8 mouse cellular contexts compared by ENCODE assay signal in the genomic region with DNA sequence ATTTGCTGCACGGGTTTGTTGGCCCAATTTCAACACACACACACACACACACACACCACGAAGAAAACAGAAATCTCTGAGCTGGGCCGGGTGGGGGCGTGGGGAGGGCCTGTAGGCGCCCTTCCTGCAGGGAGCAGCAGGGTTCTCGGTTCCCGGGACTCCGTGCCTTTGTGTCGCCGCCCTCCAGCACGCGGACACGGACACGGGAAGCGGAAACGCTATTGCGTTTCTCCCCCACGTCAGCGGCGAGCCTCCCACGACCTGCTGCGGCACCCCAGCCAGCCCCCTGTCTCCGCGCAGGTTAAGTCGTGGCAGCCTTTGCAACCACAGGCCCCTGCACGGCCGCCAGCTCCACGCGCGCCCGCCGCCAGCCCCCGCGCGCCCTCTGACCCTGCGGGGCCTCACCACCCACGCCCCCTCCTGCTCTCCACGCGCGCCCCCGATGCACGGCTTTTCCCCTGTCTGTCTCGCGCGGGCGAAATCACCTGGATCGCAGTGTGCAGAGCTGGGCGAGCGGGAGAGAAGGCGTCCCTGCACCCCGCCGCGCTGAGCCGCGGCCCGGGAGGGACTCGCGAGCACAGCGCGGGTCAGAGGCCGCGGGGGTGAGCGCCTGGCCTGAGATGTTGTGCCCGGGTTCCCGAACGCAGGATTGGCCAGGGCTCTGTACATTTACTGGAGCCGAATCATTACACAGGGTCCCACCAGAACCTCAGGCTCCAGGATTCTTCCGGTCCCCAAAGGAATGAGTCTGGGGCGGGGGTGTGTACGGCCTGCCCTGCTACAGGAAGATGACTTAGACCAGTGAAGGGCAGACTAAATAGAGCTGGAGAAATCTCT. TPM values are rescaled to one million over a fixed set of nuclear protein-coding genes. Genes with fewer than 3 reads are reported as not detected.
A peak's percentile ranks its signal among the peaks of the same experiment; 100 is the strongest.
DNase-seq lines count a peak whose midpoint lies in the region; ATAC-seq and TF ChIP-seq lines count a peak whose summit lies in the region.

A gene (minus strand): TSS at position 729 of the 837 bp plus-strand sequence.

- DNase-seq in MEL (ENCODE audit: low read depth, low spot score), result peak; percentile 63
- peak; percentile 75 to 76 for DNase-seq in cerebellum, adult 2 months
- peak; percentile 64 for DNase-seq in hindbrain, embryonic 10.5 days (ENCODE audit: low spot score)
- DNase-seq in layer of hippocampus, adult 9-11 months, result peak; percentile 74
- DNase-seq in thymus, adult 2 months, result peak; percentile 75

- no peak for TF ChIP-seq CTCF in MEL (IDR thresholded peaks at IDR 0.05 in 2 of 3, conservative IDR thresholded peaks at IDR 0.05 in 1 of 3; ENCODE audit: control insufficient read depth in 1 of 3, insufficient read depth in 1 of 3, low read depth in 2 of 3, low read length in 3 of 3, poor library complexity in 1 of 3, severe bottlenecking in 1 of 3)
- no peak for TF ChIP-seq CTCF in cerebellum, adult 2 months (IDR thresholded peaks at IDR 0.05; ENCODE audit: borderline replicate concordance, insufficient read depth, low read depth, low read length)
- TF ChIP-seq CTCF in olfactory bulb, adult 2 months (IDR thresholded peaks at IDR 0.05; ENCODE audit: insufficient read depth, low read depth, low read length), result no peak
- no peak for TF ChIP-seq CTCF in thymus, adult 2 months (IDR thresholded peaks at IDR 0.05; ENCODE audit: borderline replicate concordance, control insufficient read depth, extremely low read depth, insufficient read depth, low read length, poor library complexity)

- peaks cover 3 to 20% of the 10 kb centered on the region in 2 experiments; a peak in 3 of 4 replicates for H3K4me1 ChIP-seq in MEL (ENCODE audit: control insufficient read depth in 1 of 2, insufficient read depth in 2 of 2, low read length in 2 of 2)
- H3K4me1 ChIP-seq in cerebellum, adult 2 months (ENCODE audit: control insufficient read depth, insufficient read depth, low read length), result no peaks in the 10 kb centered on the region
- peaks cover 22% of the 10 kb centered on the region for H3K4me1 ChIP-seq in hindbrain, embryonic 10.5 days (replicated peaks)
- peaks cover 7% of the 10 kb centered on the region for H3K4me1 ChIP-seq in lung, embryonic 16.5 days (replicated peaks; ENCODE audit: control insufficient read depth, insufficient read depth, low read length)
- peaks cover 3% of the 10 kb centered on the region for H3K4me1 ChIP-seq in olfactory bulb, adult 2 months (ENCODE audit: control insufficient read depth, insufficient read depth, low read length)
- peaks cover 11% of the 10 kb centered on the region for H3K4me1 ChIP-seq in thymus, adult 2 months (replicated peaks; ENCODE audit: control insufficient read depth, insufficient read depth, low read length)

- no peak within 1 kb of the TSS for H3K27ac ChIP-seq in MEL (ENCODE audit: control insufficient read depth, low read depth, low read length)
- H3K27ac ChIP-seq in cerebellum, adult 2 months (ENCODE audit: insufficient read depth, low read length), result peak within 1 kb of the TSS; percentile 68
- H3K27ac ChIP-seq in hindbrain, embryonic 10.5 days, result peak within 1 kb of the TSS; percentile 98
- peak within 1 kb of the TSS; percentile 94 for H3K27ac ChIP-seq in lung, embryonic 16.5 days (ENCODE audit: low read length)
- H3K27ac ChIP-seq in olfactory bulb, adult 2 months (ENCODE audit: insufficient read depth, low read depth, low read length), result peak within 1 kb of the TSS; percentile 82
- H3K27ac ChIP-seq in thymus, adult 2 months (ENCODE audit: control insufficient read depth, insufficient read depth, low read length), result peak within 1 kb of the TSS; percentile 63

- TF ChIP-seq POLR2A in MEL (IDR thresholded peaks at IDR 0.05; ENCODE audit: control insufficient read depth in 1 of 2, insufficient read depth in 1 of 2, low read depth in 1 of 2, low read length in 2 of 2, poor library complexity in 1 of 2), result peak in 1 of 2 experiments; percentile 51; a peak in 3 of 4 replicates
- TF ChIP-seq POLR2A in cerebellum, adult 2 months (IDR thresholded peaks at IDR 0.05; ENCODE audit: borderline replicate concordance, insufficient read depth, low read length), result peak; percentile 31; the same call in 1 of the 2 replicates
- peak; percentile 64 for TF ChIP-seq POLR2A in olfactory bulb, adult 2 months (IDR thresholded peaks at IDR 0.05; ENCODE audit: insufficient read depth, low read depth, low read length)
- TF ChIP-seq POLR2A in thymus, adult 2 months (IDR thresholded peaks at IDR 0.05; ENCODE audit: control insufficient read depth, extremely low read depth, insufficient read depth, low read length, poor library complexity), result peak; percentile 47

- H3K9ac ChIP-seq in MEL (ENCODE audit: control insufficient read depth, low read depth, low read length, poor library complexity, severe bottlenecking), result peak within 1 kb of the TSS; percentile 84
- H3K9ac ChIP-seq in lung, embryonic 16.5 days (ENCODE audit: low read length), result peak within 1 kb of the TSS; percentile 98

- H3K27me3 ChIP-seq in MEL (ENCODE audit: control insufficient read depth in 1 of 2, insufficient read depth in 2 of 2, low read length in 2 of 2), result no peaks in the 10 kb centered on the region
- no peaks in the 10 kb centered on the region for H3K27me3 ChIP-seq in cerebellum, adult 2 months (ENCODE audit: control insufficient read depth, insufficient read depth, low read length)
- peaks cover 7% of the 10 kb centered on the region for H3K27me3 ChIP-seq in hindbrain, embryonic 10.5 days (ENCODE audit: insufficient read depth, poor library complexity, severe bottlenecking)
- H3K27me3 ChIP-seq in lung, embryonic 16.5 days (ENCODE audit: control insufficient read depth, insufficient read depth, low read depth, low read length), result no peaks in the 10 kb centered on the region
- no peaks in the 10 kb centered on the region for H3K27me3 ChIP-seq in thymus, adult 2 months (ENCODE audit: control insufficient read depth, insufficient read depth, low read length)

- peak; percentile 84 for ATAC-seq in frontal cortex, adult (ENCODE audit: low TSS enrichment)
- peak; percentile 91 for ATAC-seq in lung, embryonic 16.5 days (ENCODE audit: low read depth)

- no peak for TF ChIP-seq EP300 in MEL (IDR thresholded peaks at IDR 0.05; ENCODE audit: low read depth in 1 of 2, low read length in 2 of 2)

- peaks cover 0 to 8% of the 10 kb centered on the region in 2 experiments; a peak in 2 of 4 replicates for H3K36me3 ChIP-seq in MEL (ENCODE audit: control insufficient read depth in 1 of 2, insufficient read depth in 2 of 2, low read length in 2 of 2)
- no peaks in the 10 kb centered on the region for H3K36me3 ChIP-seq in hindbrain, embryonic 10.5 days
- no peaks in the 10 kb centered on the region for H3K36me3 ChIP-seq in lung, embryonic 16.5 days (ENCODE audit: control insufficient read depth, insufficient read depth, low read length)
- H3K36me3 ChIP-seq in thymus, adult 2 months (ENCODE audit: control insufficient read depth, insufficient read depth, low read length), result no peaks in the 10 kb centered on the region

- peak within 1 kb of the TSS; percentile 71 to 81 for H3K4me3 ChIP-seq in MEL (ENCODE audit: control insufficient read depth in 1 of 2, insufficient read depth in 1 of 2, low read depth in 2 of 2, low read length in 2 of 2)
- H3K4me3 ChIP-seq in cerebellum, adult 2 months (replicated peaks; ENCODE audit: insufficient read depth, low read depth, low read length), result peak within 1 kb of the TSS; percentile 61
- H3K4me3 ChIP-seq in hindbrain, embryonic 10.5 days, result peak within 1 kb of the TSS; percentile 88
- peak within 1 kb of the TSS; percentile 78 for H3K4me3 ChIP-seq in lung, embryonic 16.5 days (ENCODE audit: low read length)
- H3K4me3 ChIP-seq in olfactory bulb, adult 2 months (ENCODE audit: insufficient read depth, low read depth, low read length), result peak within 1 kb of the TSS; percentile 62
- peak within 1 kb of the TSS; percentile 86 for H3K4me3 ChIP-seq in thymus, adult 2 months (ENCODE audit: control insufficient read depth, insufficient read depth, low read length)

- WGBS in cerebellum, adult 2 months, result under 1% methylated on average over 70 of the region's 70 CpGs
- WGBS in hindbrain, embryonic 10.5 days, result under 1% methylated on average over 70 of the region's 70 CpGs
- WGBS in lung, embryonic 16.5 days, result under 1% methylated on average over 64 of the region's 70 CpGs
- WGBS in olfactory bulb, adult 2 months, result under 1% methylated on average over 70 of the region's 70 CpGs
- WGBS in thymus, adult 2 months, result under 1% methylated on average over 70 of the region's 70 CpGs

- no peaks in the 10 kb centered on the region for H3K79me2 ChIP-seq in MEL (ENCODE audit: control insufficient read depth, insufficient read depth, low read length, poor library complexity)

- no peak for TF ChIP-seq RAD21 in MEL (IDR thresholded peaks at IDR 0.05; ENCODE audit: low read depth, low read length)

- H3K4me2 ChIP-seq in lung, embryonic 16.5 days (ENCODE audit: low read depth, low read length), result peak within 1 kb of the TSS; percentile 95

- no peaks in the 10 kb centered on the region for H3K9me3 ChIP-seq in MEL (replicated peaks; ENCODE audit: insufficient read depth, low read length)
- H3K9me3 ChIP-seq in hindbrain, embryonic 10.5 days, result no peaks in the 10 kb centered on the region
- H3K9me3 ChIP-seq in lung, embryonic 16.5 days (ENCODE audit: control insufficient read depth, low read length), result no peaks in the 10 kb centered on the region

TF ChIP-seq in MEL, 35 proteins besides CTCF, POLR2A, EP300 and RAD21:
- TF ChIP-seq NELFE (IDR thresholded peaks at IDR 0.05; ENCODE audit: low read depth, low read length) (peak; percentile 44), HCFC1 (IDR thresholded peaks at IDR 0.05; ENCODE audit: low read depth, low read length) (peak; percentile 51; the same call in 1 of the 2 replicates), E2F4 (IDR thresholded peaks at IDR 0.05; ENCODE audit: borderline replicate concordance, low read depth, low read length) (no peak), TBP (IDR thresholded peaks at IDR 0.05; ENCODE audit: low read depth, low read length) (0 out of 2 replicates have a peak, but pooled peaks have one; percentile 3), ETS1 (IDR thresholded peaks at IDR 0.05; ENCODE audit: low read depth, low read length) (peak; percentile 29; the same call in 1 of the 2 replicates), MYB (IDR thresholded peaks at IDR 0.05; ENCODE audit: low read depth, low read length) (no peak), MAX (IDR thresholded peaks at IDR 0.05; ENCODE audit: low read length) (peak; percentile 61)

RNA-seq across cellular contexts. Expression of the gene that starts here (rescaled TPM):
- total RNA-seq in MEL (2012; rRNA removed), result 0.36 and 0.39 TPM in 2 replicates
- polyA plus RNA-seq in MEL (2012; ENCODE audit: insufficient read depth in 1 of 2, insufficient read length in 2 of 2, low read depth in 1 of 2, low replicate concordance in 2 of 2, missing spikeins in 1 of 2), result 1 to 10 TPM in 1 of 2 experiments, not detected in 1; 1.0 TPM
- 1.9 and 2.1 TPM in 2 replicates for polyA plus RNA-seq in cerebellum, adult 2 months (2012; rRNA removed)
- 8.1 and 8.9 TPM in 2 replicates for polyA plus RNA-seq in hindbrain, embryonic 10.5 days (2016; fragmentation: Nextera tagmentation; extraction: Ambion mirVana)
- polyA plus RNA-seq in lung, embryonic 16.5 days (2015; fragmentation: Nextera tagmentation; extraction: Ambion mirVana), result 8.6 and 9.3 TPM in 2 replicates
- not detected in 2 replicates for polyA plus RNA-seq in olfactory bulb, adult 2 months (2012; ENCODE audit: insufficient read depth, insufficient read length, low replicate concordance, missing spikeins)
- 5.8 and 6.6 TPM in 2 replicates for polyA plus RNA-seq in thymus, adult 2 months (2012; rRNA removed)
